Mouse (Mus musculus): ENCODE measurements around the gene Olfr1366.

- TF ChIP-seq CTCF (conservative IDR thresholded peaks at IDR 0.05; ENCODE audit: low read length), result no peak
- TF ChIP-seq POU5F1 (IDR thresholded peaks at IDR 0.05; ENCODE audit: borderline replicate concordance, low read length), result no peak
These were observed 40.3 kb downstream of the Olfr1366 start for GRCm38 (mm10) chr13:21502296-21502695.

All from E14TG2a.4 (cell line).